ENCODE assay signal across 8 mouse cellular contexts in the genomic region with DNA sequence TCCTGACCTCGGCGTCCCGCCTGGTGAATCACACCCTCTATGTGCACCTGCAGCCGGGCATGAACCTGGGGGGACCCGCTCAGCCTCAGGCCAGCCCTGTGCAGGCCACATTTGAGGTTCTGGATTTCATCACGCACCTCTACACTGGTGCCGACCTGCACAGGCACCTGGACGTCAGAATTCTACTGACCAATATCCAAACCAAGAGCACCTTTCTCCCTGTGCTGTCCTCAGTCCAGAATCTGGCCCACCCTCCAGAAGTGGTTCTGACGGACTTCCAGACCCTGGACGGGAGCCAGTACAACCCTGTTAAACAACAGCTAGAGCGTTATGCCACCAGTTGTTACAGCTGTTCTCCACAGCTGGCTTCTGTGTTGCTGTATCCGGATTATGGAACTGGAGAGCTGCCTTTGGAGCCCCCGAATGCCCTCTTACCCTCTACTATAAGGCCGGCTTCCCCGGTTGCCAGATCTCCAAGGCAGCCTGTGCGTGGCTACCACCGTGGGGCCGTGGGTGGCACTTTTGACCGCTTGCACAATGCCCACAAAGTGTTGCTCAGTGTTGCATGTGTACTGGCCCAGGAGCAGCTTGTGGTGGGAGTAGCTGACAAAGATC. TPM values are rescaled to one million over a fixed set of nuclear protein-coding genes. Genes with fewer than 3 reads are reported as not detected.
DNase-seq lines count a peak whose midpoint lies in the region; ATAC-seq and TF ChIP-seq lines count a peak whose summit lies in the region.

No protein-coding gene starts in this region.

- WGBS in liver, adult 2 months, result 6% methylated on average over 19 of the region's 19 CpGs
- WGBS in embryonic facial prominence, embryonic 11.5 days, result 37% methylated on average over 19 of the region's 19 CpGs
- 31% methylated on average over 19 of the region's 19 CpGs for WGBS in intestine, embryonic 16.5 days
- 26% methylated on average over 19 of the region's 19 CpGs for WGBS in lung, embryonic 16.5 days

- H3K4me2 ChIP-seq in embryonic facial prominence, embryonic 11.5 days (ENCODE audit: low read depth, low read length), result peak overlapping the region; percentile 95
- peak overlapping the region; percentile 96 for H3K4me2 ChIP-seq in intestine, embryonic 16.5 days (ENCODE audit: low read depth, low read length)
- peak overlapping the region; percentile 89 for H3K4me2 ChIP-seq in lung, embryonic 16.5 days (ENCODE audit: low read depth, low read length)

- H3K27me3 ChIP-seq in liver, adult 2 months (ENCODE audit: control insufficient read depth, insufficient read depth, low read length), result no peaks in the 10 kb centered on the region
- peaks cover 27% of the 10 kb centered on the region for H3K27me3 ChIP-seq in embryonic facial prominence, embryonic 11.5 days (ENCODE audit: control insufficient read depth, insufficient read depth, low read length)
- peaks cover 27% of the 10 kb centered on the region for H3K27me3 ChIP-seq in intestine, embryonic 16.5 days (replicated peaks; ENCODE audit: control insufficient read depth, insufficient read depth, low read length)
- peaks cover 32% of the 10 kb centered on the region for H3K27me3 ChIP-seq in lung, embryonic 16.5 days (ENCODE audit: control insufficient read depth, insufficient read depth, low read depth, low read length)

- ATAC-seq in embryonic facial prominence, embryonic 11.5 days (replicated peaks; ENCODE audit: insufficient number of reproducible peaks, low FRiP score, low TSS enrichment, low read depth), result no peak; the same call in 1 of the 2 replicates
- no peak for ATAC-seq in intestine, embryonic 16.5 days
- no peak for ATAC-seq in lung, embryonic 16.5 days (ENCODE audit: low read depth)

- peak; percentile 76 for DNase-seq in liver, adult 2 months (ENCODE audit: extremely low read depth, low read depth, low spot score)
- DNase-seq in liver, result no peak
- DNase-seq in embryonic facial prominence, embryonic 11.5 days (ENCODE audit: low spot score), result no peak
- DNase-seq in urinary bladder, postnatal 14 days (ENCODE audit: low spot score), result no peak
- no peak for DNase-seq in gastrocnemius, adult 8-10 months (ENCODE audit: low spot score in 2 of 2)
- DNase-seq in spleen, postnatal 36 days (ENCODE audit: low spot score in 2 of 2), result no peak

- peaks cover 24% of the 10 kb centered on the region for H3K4me1 ChIP-seq in liver, adult 2 months (ENCODE audit: control insufficient read depth, insufficient read depth, low read length)
- H3K4me1 ChIP-seq in embryonic facial prominence, embryonic 11.5 days (ENCODE audit: control insufficient read depth, insufficient read depth, low read length), result peaks cover 5% of the 10 kb centered on the region
- H3K4me1 ChIP-seq in intestine, embryonic 16.5 days (ENCODE audit: control insufficient read depth, insufficient read depth, low read length), result peaks cover 37% of the 10 kb centered on the region
- H3K4me1 ChIP-seq in lung, embryonic 16.5 days (replicated peaks; ENCODE audit: control insufficient read depth, insufficient read depth, low read length), result peaks cover 30% of the 10 kb centered on the region

- H3K9ac ChIP-seq in liver, adult 2 months (ENCODE audit: low read depth, low read length), result peak overlapping the region; percentile 94
- peak overlapping the region; percentile 90 for H3K9ac ChIP-seq in embryonic facial prominence, embryonic 11.5 days (replicated peaks; ENCODE audit: low read length)
- H3K9ac ChIP-seq in intestine, embryonic 16.5 days (ENCODE audit: low read depth, low read length), result peak overlapping the region; percentile 93
- peak overlapping the region; percentile 98 for H3K9ac ChIP-seq in lung, embryonic 16.5 days (ENCODE audit: low read length)

- peaks cover 6% of the 10 kb centered on the region; the same call in 1 of the 2 replicates for H3K79me2 ChIP-seq in liver, adult 2 months (ENCODE audit: control insufficient read depth, insufficient read depth, low read length)

- peak overlapping the region; percentile 85 for H3K4me3 ChIP-seq in liver, adult 2 months (ENCODE audit: insufficient read depth, low read depth, low read length)
- peak overlapping the region; percentile 72 for H3K4me3 ChIP-seq in embryonic facial prominence, embryonic 11.5 days (ENCODE audit: low read depth, low read length)
- H3K4me3 ChIP-seq in intestine, embryonic 16.5 days (ENCODE audit: low read length), result peak overlapping the region; percentile 89
- peak overlapping the region; percentile 91 for H3K4me3 ChIP-seq in lung, embryonic 16.5 days (ENCODE audit: low read length)

- H3K9me3 ChIP-seq in embryonic facial prominence, embryonic 11.5 days (replicated peaks; ENCODE audit: control insufficient read depth, low read length), result no peaks in the 10 kb centered on the region
- no peaks in the 10 kb centered on the region for H3K9me3 ChIP-seq in intestine, embryonic 16.5 days (ENCODE audit: control insufficient read depth, low read length)
- no peaks in the 10 kb centered on the region for H3K9me3 ChIP-seq in lung, embryonic 16.5 days (ENCODE audit: control insufficient read depth, low read length)

- H3K36me3 ChIP-seq in liver, adult 2 months (ENCODE audit: control insufficient read depth, insufficient read depth, low read length), result no peaks in the 10 kb centered on the region
- no peaks in the 10 kb centered on the region for H3K36me3 ChIP-seq in embryonic facial prominence, embryonic 11.5 days (replicated peaks; ENCODE audit: control insufficient read depth, insufficient read depth, low read depth, low read length)
- H3K36me3 ChIP-seq in intestine, embryonic 16.5 days (ENCODE audit: control insufficient read depth, insufficient read depth, low read length), result no peaks in the 10 kb centered on the region; the same call in 1 of the 2 replicates
- no peaks in the 10 kb centered on the region for H3K36me3 ChIP-seq in lung, embryonic 16.5 days (ENCODE audit: control insufficient read depth, insufficient read depth, low read length)

- TF ChIP-seq POLR2A in liver, adult 2 months (IDR thresholded peaks at IDR 0.05; ENCODE audit: extremely low read depth, insufficient read depth, low read length), result no peak

- peak overlapping the region; percentile 90 for H3K27ac ChIP-seq in liver, adult 2 months (replicated peaks; ENCODE audit: insufficient read depth, low read depth, low read length)
- peak overlapping the region; percentile 79 for H3K27ac ChIP-seq in embryonic facial prominence, embryonic 11.5 days (replicated peaks; ENCODE audit: low read depth, low read length)
- peak overlapping the region; percentile 88 for H3K27ac ChIP-seq in intestine, embryonic 16.5 days (ENCODE audit: low read length)
- H3K27ac ChIP-seq in lung, embryonic 16.5 days (ENCODE audit: low read length), result peak overlapping the region; percentile 89

- no peak for TF ChIP-seq CTCF in liver, adult 2 months (IDR thresholded peaks at IDR 0.05; ENCODE audit: low read depth, low read length)

RNA-seq across cellular contexts. Expression of gene Coasy, which starts 0.8 kb away (rescaled TPM):
- total RNA-seq in liver, adult 2 months (2014; rRNA removed), result 84.0 and 89.9 TPM in 2 replicates
- polyA plus RNA-seq in liver, adult 2 months (2012; rRNA removed), result 182 and 194 TPM in 2 replicates
- polyA plus RNA-seq in embryonic facial prominence, embryonic 11.5 days (2014; fragmentation: Nextera tagmentation; extraction: Ambion mirVana), result 44.9 and 58.1 TPM in 2 replicates
- polyA plus RNA-seq in intestine, embryonic 16.5 days (2015; fragmentation: Nextera tagmentation; extraction: Ambion mirVana), result 44.4 and 47.1 TPM in 2 replicates
- 39.7 and 45.1 TPM in 2 replicates for polyA plus RNA-seq in lung, embryonic 16.5 days (2015; fragmentation: Nextera tagmentation; extraction: Ambion mirVana)
- 10 to 100 TPM in 1 of 4 experiments, 1 to 10 TPM in 3; 7.2 to 11.0 (median 8.5) TPM for total RNA-seq in gastrocnemius, adult 8-10 months (2022)

RNA-seq across cellular contexts. Expression of gene Mlx, which starts 3.9 kb away (rescaled TPM):
- 33.5 and 34.4 TPM in 2 replicates for total RNA-seq in liver, adult 2 months (2014; rRNA removed)
- polyA plus RNA-seq in liver, adult 2 months (2012; rRNA removed), result 34.8 and 39.8 TPM in 2 replicates
- 45.7 and 47.9 TPM in 2 replicates for polyA plus RNA-seq in embryonic facial prominence, embryonic 11.5 days (2014; fragmentation: Nextera tagmentation; extraction: Ambion mirVana)
- polyA plus RNA-seq in intestine, embryonic 16.5 days (2015; fragmentation: Nextera tagmentation; extraction: Ambion mirVana), result 78.6 and 87.5 TPM in 2 replicates
- polyA plus RNA-seq in lung, embryonic 16.5 days (2015; fragmentation: Nextera tagmentation; extraction: Ambion mirVana), result 41.3 and 60.3 TPM in 2 replicates
- 10 to 100 TPM in 2 of 4 experiments, 1 to 10 TPM in 2; 8.0 to 12.3 (median 9.4) TPM for total RNA-seq in gastrocnemius, adult 8-10 months (2022)

RNA-seq across cellular contexts. Expression of gene Hsd17b1, which starts 5.0 kb away (rescaled TPM):
- total RNA-seq in liver, adult 2 months (2014; rRNA removed), result 0.27 and 0.37 TPM in 2 replicates
- 0.12 and 0.37 TPM in 2 replicates for polyA plus RNA-seq in liver, adult 2 months (2012; rRNA removed)
- not detected in 2 replicates for polyA plus RNA-seq in embryonic facial prominence, embryonic 11.5 days (2014; fragmentation: Nextera tagmentation; extraction: Ambion mirVana)
- polyA plus RNA-seq in intestine, embryonic 16.5 days (2015; fragmentation: Nextera tagmentation; extraction: Ambion mirVana), result 0.10 and 0.16 TPM in 2 replicates
- 0.15 and 0.19 TPM in 2 replicates for polyA plus RNA-seq in lung, embryonic 16.5 days (2015; fragmentation: Nextera tagmentation; extraction: Ambion mirVana)
- total RNA-seq in gastrocnemius, adult 8-10 months (2022), result under 1 TPM in 1 of 4 experiments, not detected in 3; 0.21 TPM

RNA-seq across cellular contexts. Expression of gene Psmc3ip, which starts 12.0 kb away (rescaled TPM):
- total RNA-seq in liver, adult 2 months (2014; rRNA removed), result 0.55 and 0.67 TPM in 2 replicates
- polyA plus RNA-seq in liver, adult 2 months (2012; rRNA removed), result 0.20 and 0.39 TPM in 2 replicates
- 61.2 and 62.4 TPM in 2 replicates for polyA plus RNA-seq in embryonic facial prominence, embryonic 11.5 days (2014; fragmentation: Nextera tagmentation; extraction: Ambion mirVana)
- 15.0 and 18.1 TPM in 2 replicates for polyA plus RNA-seq in intestine, embryonic 16.5 days (2015; fragmentation: Nextera tagmentation; extraction: Ambion mirVana)
- 29.3 and 32.3 TPM in 2 replicates for polyA plus RNA-seq in lung, embryonic 16.5 days (2015; fragmentation: Nextera tagmentation; extraction: Ambion mirVana)
- 1 to 10 TPM; 1.3 to 1.5 (median 1.4) TPM for total RNA-seq in gastrocnemius, adult 8-10 months (2022)

RNA-seq across cellular contexts. Expression of gene Naglu, which starts 13.4 kb away (rescaled TPM):
- total RNA-seq in liver, adult 2 months (2014; rRNA removed), result 22.1 and 23.6 TPM in 2 replicates
- polyA plus RNA-seq in liver, adult 2 months (2012; rRNA removed), result 33.8 and 38.8 TPM in 2 replicates
- polyA plus RNA-seq in embryonic facial prominence, embryonic 11.5 days (2014; fragmentation: Nextera tagmentation; extraction: Ambion mirVana), result 3.5 and 5.9 TPM in 2 replicates
- polyA plus RNA-seq in intestine, embryonic 16.5 days (2015; fragmentation: Nextera tagmentation; extraction: Ambion mirVana), result 14.7 and 18.2 TPM in 2 replicates
- 20.6 and 23.1 TPM in 2 replicates for polyA plus RNA-seq in lung, embryonic 16.5 days (2015; fragmentation: Nextera tagmentation; extraction: Ambion mirVana)
- 1 to 10 TPM; 2.9 to 4.8 (median 4.0) TPM for total RNA-seq in gastrocnemius, adult 8-10 months (2022)
